Mouse (Mus musculus) CH12.LX (cell line): Measurements from ENCODE around the gene Slc16a12. TPM values are rescaled to one million over a fixed set of nuclear protein-coding genes. Genes with fewer than 3 reads are reported as not detected.

Experiments
- DNase-seq: peaks from one replicate; pipeline ENCODE4 v3.0.0-alpha.2; 2013; ENCODE audit errors: extremely low read depth
- H3K27ac ChIP-seq: 2 replicates; pipeline ENCODE4 v1.5.1; 2012; ENCODE audit warnings: low read depth, mild to moderate bottlenecking, control low read depth, moderate library complexity; ENCODE audit not compliant: insufficient read depth
- H3K27me3 ChIP-seq: replicated peaks from 2 replicates; pipeline ENCODE3; 2012; ENCODE audit warnings: inconsistent platforms
- H3K36me3 ChIP-seq, 2 experiments: replicated peaks in 1 of 2; 2 replicates each; pipeline versions ENCODE3 to v1.6.1; 2012; ENCODE audit warnings: inconsistent platforms in 1 of 2, low read length in 1 of 2, mild to moderate bottlenecking in 1 of 2, mixed read lengths in 1 of 2, moderate library complexity in 1 of 2; ENCODE audit not compliant: control insufficient read depth in 1 of 2, insufficient read depth in 1 of 2
- H3K4me1 ChIP-seq, 2 experiments: 2 replicates each; pipeline ENCODE4 v1.6.1; 2012; ENCODE audit warnings: inconsistent platforms in 1 of 2, moderate library complexity in 1 of 2; ENCODE audit not compliant: insufficient read depth in 2 of 2, control insufficient read depth in 1 of 2
- H3K4me2 ChIP-seq: 2 replicates; pipeline ENCODE4 v1.6.1; 2012; ENCODE audit warnings: low read depth, mild to moderate bottlenecking, control low read depth; ENCODE audit not compliant: poor library complexity, insufficient read depth, severe bottlenecking
- H3K4me3 ChIP-seq, 3 experiments: fragments of 150-350 bp in 1 of 3; sonication (generic) in 1 of 3; replicated peaks in 1 of 3; 2 replicates each; pipeline versions ENCODE3 to v1.5.1; 2011 to 2012; ENCODE audit warnings: low read depth in 2 of 3, low read length in 2 of 3, mild to moderate bottlenecking in 2 of 3, moderate library complexity in 2 of 3, control low read depth in 1 of 3, improper control_type of control experiment in 1 of 3, inconsistent platforms in 1 of 3, mixed read lengths in 1 of 3; ENCODE audit not compliant: poor library complexity in 1 of 3
- H3K79me2 ChIP-seq: replicated peaks from 2 replicates; pipeline ENCODE4 v1.6.1; 2012; ENCODE audit warnings: mild to moderate bottlenecking, moderate library complexity; ENCODE audit not compliant: control insufficient read depth, poor library complexity, insufficient read depth, severe bottlenecking; ENCODE audit errors: extremely low read depth
- H3K9ac ChIP-seq: 2 replicates; pipeline ENCODE4 v1.6.1; 2012; ENCODE audit warnings: low read depth, mild to moderate bottlenecking, control low read depth, moderate library complexity; ENCODE audit not compliant: insufficient read depth
- H3K9me3 ChIP-seq: replicated peaks from 2 replicates; pipeline ENCODE3; 2012; ENCODE audit warnings: low read length, inconsistent platforms, mixed read lengths
- CTCF ChIP-seq, 2 experiments: IDR thresholded peaks in 1 of 2; conservative IDR thresholded peaks in 1 of 2; 2 replicates each; pipeline ENCODE4 v1.5.1; 2011 to 2012; ENCODE audit warnings: low read depth in 2 of 2, low read length in 2 of 2, improper control_type of control experiment in 1 of 2, inconsistent platforms in 1 of 2, mild to moderate bottlenecking in 1 of 2, moderate library complexity in 1 of 2
- HCFC1 ChIP-seq: IDR thresholded peaks from 2 replicates; pipeline ENCODE4 v1.6.1; 2012; ENCODE audit warnings: low read depth, mild to moderate bottlenecking, inconsistent platforms, low read length, improper control_type of control experiment
- KAT2A ChIP-seq: IDR thresholded peaks from 2 replicates; pipeline ENCODE4 v1.6.1; 2012; ENCODE audit warnings: low read length, improper control_type of control experiment, inconsistent platforms; ENCODE audit not compliant: insufficient replicate concordance
- MAFK ChIP-seq: IDR thresholded peaks from 2 replicates; pipeline ENCODE4 v1.6.1; 2011; ENCODE audit warnings: low read length, improper control_type of control experiment; ENCODE audit not compliant: insufficient replicate concordance
- MEF2A ChIP-seq: IDR thresholded peaks from 2 replicates; pipeline ENCODE4 v1.6.1; 2014; ENCODE audit warnings: low read depth, mild to moderate bottlenecking, inconsistent platforms, low read length, improper control_type of control experiment, borderline replicate concordance
- MYC ChIP-seq: IDR thresholded peaks from 2 replicates; pipeline ENCODE4 v1.6.1; 2011; ENCODE audit warnings: low read depth, mild to moderate bottlenecking, improper control_type of control experiment, low read length
- PAX5 ChIP-seq: IDR thresholded peaks from 2 replicates; pipeline ENCODE4 v1.6.1; 2012; ENCODE audit warnings: low read length, inconsistent platforms, mixed read lengths
- POLR2AphosphoS2 ChIP-seq: IDR thresholded peaks from 2 replicates; pipeline ENCODE4 v1.6.1; 2011; ENCODE audit warnings: low read depth, low read length, improper control_type of control experiment
- RCOR1 ChIP-seq: conservative IDR thresholded peaks from 2 replicates; pipeline ENCODE4 v1.6.1; 2012; ENCODE audit warnings: low read depth, mild to moderate bottlenecking, inconsistent platforms, low read length, improper control_type of control experiment
- SIN3A ChIP-seq: IDR thresholded peaks from 2 replicates; pipeline ENCODE4 v1.6.1; 2012; ENCODE audit warnings: low read length, improper control_type of control experiment, inconsistent platforms
- TCF12 ChIP-seq: IDR thresholded peaks from 2 replicates; pipeline ENCODE4 v1.6.1; 2014; ENCODE audit warnings: low read depth, mild to moderate bottlenecking, inconsistent platforms, low read length, improper control_type of control experiment
- USF1 ChIP-seq: IDR thresholded peaks from 2 replicates; pipeline ENCODE4 v1.6.1; 2014; ENCODE audit warnings: low read depth, mild to moderate bottlenecking, inconsistent platforms, low read length, improper control_type of control experiment
- USF2 ChIP-seq: conservative IDR thresholded peaks from 2 replicates; pipeline ENCODE4 v1.6.1; 2011; ENCODE audit warnings: low read depth, low read length, improper control_type of control experiment
- ZMIZ1 ChIP-seq: IDR thresholded peaks from 2 replicates; pipeline ENCODE4 v1.6.1; 2012; ENCODE audit warnings: low read depth, mild to moderate bottlenecking, inconsistent platforms, low read length, improper control_type of control experiment
- dilution Hi-C: fragments of 300-500 bp; cut with MboI; formaldehyde crosslinking; loops from 2 replicates; pipeline ENCODE4 v1.14.3; 2020; ENCODE audit warnings: low sequenced_read_pairs; ENCODE audit not compliant: extremely low pct_unique_long_range_greater_than_20kb, extremely low pct_ligation_motif_present
- in situ Hi-C: fragments of 300-500 bp; cut with MboI; formaldehyde crosslinking; loops from 3 replicates; pipeline ENCODE4 v1.14.3; 2019; ENCODE audit warnings: low sequenced_read_pairs, low pct_ligation_motif_present, low pct_unique_long_range_greater_than_20kb, mixed read lengths
- polyA plus RNA-seq: library from polyadenylated mRNA; unstranded; fragments of >175 nt; gene quantifications from 2 replicates; pipeline ENCODE4 v1.2.1, GENCODE M21; 2012; ENCODE audit warnings: low read depth; ENCODE audit not compliant: insufficient read length
- total RNA-seq, 2 experiments: library from RNA; depleted of rRNA; stranded (reverse); fragments of 300-350 nt in 1 of 2; fragments of >200 nt in 1 of 2; gene quantifications; 2 replicates each; pipeline ENCODE4 v1.2.3; 2012 to 2014

The Slc16a12 gene
- 0.08 TPM in 2 replicates for total RNA-seq (2012; rRNA removed)
- 0.08 and 0.46 TPM in 2 replicates for total RNA-seq (2014; rRNA removed)
- polyA plus RNA-seq, result 0.16 TPM in 1 of 2 replicates, not detected in the other

DNA sequence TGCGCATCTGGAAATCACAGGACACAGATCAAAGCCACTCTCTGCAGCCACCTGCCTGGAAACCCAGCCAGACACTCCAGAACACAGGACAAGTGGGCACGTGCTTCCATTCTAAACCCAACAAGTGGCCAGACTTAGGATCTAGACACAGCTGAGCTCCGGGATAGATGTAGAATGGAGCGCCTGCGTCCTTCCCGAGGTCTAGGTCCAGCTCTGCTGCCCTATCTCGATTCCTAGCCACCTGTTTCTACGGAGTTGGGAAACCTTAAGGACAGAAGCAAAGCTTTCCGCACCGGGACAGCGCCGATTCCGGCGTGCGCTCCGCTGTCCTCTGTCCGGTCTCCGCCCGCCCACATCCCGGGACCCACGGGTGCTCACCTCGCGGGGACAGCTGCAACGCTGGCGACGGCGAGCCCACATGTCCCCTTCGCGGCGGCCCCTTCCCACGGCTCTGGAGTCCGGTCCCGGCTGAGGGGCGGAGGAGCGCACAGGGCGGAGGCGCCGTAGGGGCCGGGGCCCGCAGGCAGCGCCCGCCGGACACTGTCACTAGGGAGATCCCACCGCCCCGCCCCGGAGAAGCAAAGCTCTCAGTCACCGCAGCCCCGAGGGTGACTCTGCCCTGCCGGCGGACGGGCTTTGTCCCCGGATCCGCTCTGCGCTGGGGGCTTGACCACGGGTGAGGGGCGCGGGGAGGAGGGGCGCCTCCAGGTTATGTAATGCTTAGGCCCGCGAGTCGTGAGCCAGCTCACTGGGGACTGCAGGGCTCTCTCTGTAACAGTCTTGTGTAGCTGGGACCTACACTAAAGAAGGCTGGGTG is at the start of gene Slc16a12:
Gene Slc16a12 (minus strand): TSS at position 602 of the 817 bp plus-strand sequence.
- Histone ChIP-seq H3K27ac (no peak within 1 kb of the TSS), H3K36me3 (no peaks in the 10 kb centered on the region), H3K9me3 (no peaks in the 10 kb centered on the region), H3K4me2 (no peak within 1 kb of the TSS), H3K79me2 (no peaks in the 10 kb centered on the region)
- DNase-seq, result no peak
- TF ChIP-seq TCF12, result no peak
- no peak for TF ChIP-seq KAT2A
- no peak for TF ChIP-seq MEF2A
- no peak for TF ChIP-seq USF2
- TF ChIP-seq, all 38 proteins: peak for 0
- Histone ChIP-seq H3K4me3 (no peak within 1 kb of the TSS), H3K27me3 (no peaks in the 10 kb centered on the region), H3K9ac (no peak within 1 kb of the TSS), H3K4me1 (no peaks in the 10 kb centered on the region)
- dilution Hi-C loops (no loop called here), in situ Hi-C loops (no loop called here)

- no peak overlapping the region for H3K9ac ChIP-seq
- H3K36me3 ChIP-seq, result no peaks in the 10 kb centered on the region
- in situ Hi-C loops, result no loop called here
- no peak overlapping the region for H3K4me2 ChIP-seq
- no peaks in the 10 kb centered on the region for H3K79me2 ChIP-seq
- H3K4me3 ChIP-seq, result no peak overlapping the region
- H3K9me3 ChIP-seq, result no peaks in the 10 kb centered on the region
- peaks cover 0 to 15% of the 10 kb centered on the region in 2 experiments; a peak in 2 of 4 replicates for H3K4me1 ChIP-seq
- H3K27me3 ChIP-seq, result no peaks in the 10 kb centered on the region
- no peak overlapping the region for H3K27ac ChIP-seq
- no peak for TF ChIP-seq HCFC1
- TF ChIP-seq POLR2AphosphoS2, result no peak
- no peak for TF ChIP-seq MYC
- no peak for TF ChIP-seq PAX5
- TF ChIP-seq, all 38 proteins: peak for 0
- no peak for DNase-seq
- dilution Hi-C loops, result no loop called here
Observed at GRCm38 (mm10) chr19:34796396-34796795, 49.3 kb upstream of the Slc16a12 start.

GRCm38 (mm10) chr19:34782491-34782890 is 35.4 kb upstream of the Slc16a12 start:
- DNase-seq, result no peak
- dilution Hi-C loops (no loop called here), in situ Hi-C loops (no loop called here)
- Histone ChIP-seq H3K9ac (no peak overlapping the region), H3K9me3 (no peaks in the 10 kb centered on the region), H3K79me2 (no peaks in the 10 kb centered on the region), H3K27ac (no peak overlapping the region), H3K36me3 (no peaks in the 10 kb centered on the region)
- no peak for TF ChIP-seq RCOR1
- TF ChIP-seq ZMIZ1, result no peak
- no peak for TF ChIP-seq CTCF (conservative IDR thresholded peaks at IDR 0.05 in 1 of 2, IDR thresholded peaks at IDR 0.05 in 1 of 2; ENCODE audit: low read depth in 2 of 2, low read length in 2 of 2)
- TF ChIP-seq MAFK, result peak; percentile 57; the same call in 1 of the 2 replicates
- no peak for TF ChIP-seq SIN3A
- TF ChIP-seq USF1, result no peak
- TF ChIP-seq USF2, result no peak
- TF ChIP-seq, all 38 proteins: peak for 1
- Histone ChIP-seq H3K27me3 (no peaks in the 10 kb centered on the region), H3K4me1 (no peaks in the 10 kb centered on the region), H3K4me2 (no peak overlapping the region), H3K4me3 (no peak overlapping the region)
